Mouse (Mus musculus) cerebellum, adult 11 months (tissue): ENCODE measurements at regions not wholly inside any gene's neighbourhood (a gene's known extent, or its start where the extent isn't known, plus 50 kb on each side); places are given as distances from the start of the nearest gene placed in this dataset.

Experiments used
- DNase-seq: peaks from one replicate; pipeline ENCODE4 v3.0.0; 2022

DNA sequence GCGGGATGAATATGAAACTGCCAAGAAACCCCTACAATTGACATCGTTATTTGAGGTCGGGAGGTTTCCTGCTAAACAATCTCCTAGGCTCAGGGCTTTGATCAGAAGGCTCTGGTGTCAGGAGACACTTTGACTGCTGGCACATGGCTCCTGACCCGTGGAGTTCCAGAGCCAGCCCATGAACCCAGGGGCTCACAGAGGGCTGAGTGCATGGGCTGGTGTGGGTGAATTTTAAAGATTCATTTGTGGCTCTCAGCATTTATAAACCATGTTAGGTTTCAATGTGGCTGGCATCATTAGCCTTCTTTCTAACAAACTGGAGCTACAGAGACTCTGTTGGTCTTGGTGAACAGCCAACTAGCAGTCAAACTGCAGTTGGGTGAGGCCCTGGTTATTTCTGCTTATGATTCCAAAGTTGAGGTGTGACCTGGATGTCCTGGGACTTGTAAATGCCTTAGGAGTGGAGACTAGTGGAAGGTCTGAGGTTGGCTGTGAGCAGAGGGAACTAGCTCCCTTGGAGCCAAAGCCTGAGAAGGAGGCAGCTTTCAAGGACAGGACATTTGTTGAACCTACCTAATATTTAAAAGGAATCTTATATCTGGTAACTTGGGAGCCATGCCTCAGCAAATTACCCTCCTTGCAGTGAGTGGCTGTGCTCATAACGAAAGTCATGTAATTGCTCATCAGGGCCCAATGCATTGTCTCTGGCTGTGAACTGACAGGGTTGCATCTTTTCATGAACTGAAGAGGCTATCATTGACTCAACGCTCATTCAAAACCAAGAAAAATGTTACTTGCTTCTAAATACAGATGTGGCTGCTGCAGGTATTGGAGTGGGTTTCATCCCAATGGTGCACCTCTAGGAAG, 108.0 kb upstream of the Mki67 start:
- no peak for DNase-seq

DNA sequence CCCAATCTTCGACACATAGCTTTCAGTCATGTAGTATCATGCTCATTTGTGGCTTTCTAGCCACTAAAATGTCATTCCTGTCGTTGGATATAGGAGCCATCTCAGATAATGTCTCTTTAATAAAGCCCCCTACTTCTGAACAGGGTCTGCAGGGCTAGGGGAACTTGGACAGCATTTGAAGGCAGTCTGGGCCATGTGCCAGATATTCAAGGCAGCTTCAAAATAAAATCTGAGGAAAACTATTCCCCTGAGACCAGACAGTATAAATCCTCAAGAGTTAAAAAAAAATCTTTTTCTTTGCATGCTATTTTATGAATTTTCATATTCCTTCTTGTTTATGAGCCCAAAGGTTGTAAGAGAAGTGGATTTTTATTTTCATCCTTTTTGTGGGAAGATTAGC, 113.1 kb upstream of the Mki67 start:
- DNase-seq, result no peak

DNA sequence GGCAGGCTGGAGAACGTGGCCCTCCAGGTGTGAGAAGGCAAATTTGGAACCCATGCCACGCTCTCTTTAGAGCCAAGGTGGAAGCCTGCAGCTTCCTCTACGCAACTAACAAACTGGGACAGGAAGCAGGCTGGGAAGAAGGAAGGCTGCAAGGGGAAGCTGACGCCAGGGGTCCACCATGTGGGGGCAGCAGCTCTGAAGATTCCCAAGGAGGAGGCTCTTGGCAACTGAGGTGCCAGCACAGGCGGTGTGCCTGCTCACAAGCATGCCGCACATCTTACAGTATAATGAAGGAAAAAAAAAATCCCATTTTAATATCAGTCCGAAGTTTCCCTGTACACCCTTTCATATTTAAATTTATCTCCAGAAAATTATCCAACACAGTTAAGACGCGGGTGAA, 117.3 kb upstream of the Mki67 start:
- no peak for DNase-seq

DNA sequence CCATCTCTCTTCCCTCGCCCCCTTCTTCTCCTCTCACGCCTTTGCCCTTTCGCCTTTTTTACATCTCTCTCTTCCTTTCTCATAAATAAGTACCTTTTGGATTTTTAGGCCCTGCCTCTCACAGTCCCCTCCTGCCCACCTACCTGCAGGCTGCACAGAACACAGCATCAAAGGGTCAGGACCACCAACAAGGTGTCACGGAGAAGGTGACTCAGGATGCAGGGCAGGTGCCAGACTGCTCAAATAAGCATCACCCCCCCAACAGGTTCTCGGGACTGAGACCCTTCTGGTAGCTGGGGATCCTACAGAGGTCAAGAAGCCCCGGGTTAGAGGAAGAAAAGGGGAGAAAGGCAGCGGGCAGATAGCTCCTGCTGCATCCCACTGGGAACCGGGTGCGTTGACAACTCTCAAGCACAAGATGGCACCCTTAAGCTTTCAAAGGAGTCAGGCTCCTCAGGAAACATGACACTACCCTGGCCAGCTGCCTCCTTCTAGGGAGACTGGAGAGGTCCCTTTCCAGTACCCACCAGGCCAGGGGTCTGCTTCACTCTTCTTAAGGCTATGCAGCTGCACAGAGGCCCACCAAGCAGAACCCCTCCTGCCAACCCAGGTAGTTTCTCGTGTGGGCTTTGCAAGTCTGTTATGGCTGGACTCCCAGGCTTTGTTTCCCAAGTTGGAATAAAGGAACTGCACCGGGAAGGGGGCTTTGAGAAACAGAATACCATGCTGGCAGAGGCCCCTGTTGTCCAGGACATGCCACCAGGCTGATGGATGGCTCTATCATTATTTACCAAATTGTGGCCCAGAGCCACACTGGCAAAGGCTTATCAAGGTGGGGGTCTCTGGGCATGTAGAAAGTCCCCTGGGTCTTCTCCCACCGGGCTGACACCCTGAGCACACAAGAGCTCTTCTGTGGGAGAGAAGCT, 120.9 kb upstream of the Mki67 start:
- DNase-seq, result peak; percentile 18

DNA sequence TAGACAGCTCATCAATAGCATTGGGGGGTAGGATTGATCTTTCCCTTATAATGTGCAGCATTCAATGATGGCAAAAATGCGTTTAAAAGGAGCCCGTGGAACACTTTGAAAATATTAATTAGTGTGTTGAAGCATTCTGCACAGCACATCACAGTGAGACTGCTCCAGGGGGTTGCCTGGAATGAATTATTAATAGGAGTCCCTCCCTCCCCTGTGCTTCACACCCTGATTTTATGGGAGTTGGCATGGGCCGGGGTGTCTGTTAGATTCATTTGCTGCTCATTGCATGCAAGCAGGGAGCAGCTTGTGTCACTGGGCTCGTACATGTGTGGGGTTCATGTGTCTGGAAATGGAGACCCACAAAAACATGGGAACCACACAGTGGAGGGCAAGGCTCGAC, 127.9 kb upstream of the Mki67 start:
- no peak for DNase-seq

DNA sequence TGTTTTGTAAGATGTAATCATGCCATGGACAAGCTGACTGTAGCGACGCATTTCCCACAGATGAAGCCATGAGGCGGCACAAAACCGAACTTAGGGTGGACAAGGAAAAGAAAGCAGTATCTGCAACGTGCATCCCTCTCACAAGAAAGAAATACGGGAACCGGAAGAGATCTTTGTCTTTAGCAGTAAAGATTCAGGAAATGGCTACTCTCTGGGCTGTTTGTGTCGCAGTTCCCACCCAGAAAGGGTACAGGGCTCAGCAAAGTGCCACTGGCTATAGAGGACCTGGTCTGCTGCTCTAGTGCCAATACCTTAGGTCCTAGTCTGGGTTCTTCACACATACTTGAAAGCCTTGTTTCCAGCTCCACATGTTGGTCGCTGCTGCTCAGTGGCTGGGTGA, 131.1 kb upstream of the Mki67 start:
- no peak for DNase-seq

DNA sequence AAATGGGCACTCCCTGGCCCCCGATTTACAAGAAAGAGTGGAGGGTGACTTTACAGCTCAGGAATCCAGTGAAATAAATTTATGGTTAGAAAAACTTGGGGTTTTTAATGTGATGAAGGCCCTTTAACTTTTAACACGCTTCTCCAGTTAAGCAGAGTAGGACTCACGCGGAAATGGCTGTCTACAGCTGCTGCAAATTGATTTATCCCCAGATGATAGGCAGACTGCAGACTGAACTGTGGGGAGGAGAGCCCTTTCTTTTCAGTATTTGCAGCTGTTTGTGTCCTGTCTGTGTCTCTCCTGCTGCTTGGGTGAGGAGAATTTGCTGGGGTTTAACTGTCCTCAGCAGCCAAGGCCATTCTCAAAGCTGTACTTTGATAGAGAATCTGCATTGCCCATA, 132.0 kb upstream of the Mki67 start:
- DNase-seq, result no peak

DNA sequence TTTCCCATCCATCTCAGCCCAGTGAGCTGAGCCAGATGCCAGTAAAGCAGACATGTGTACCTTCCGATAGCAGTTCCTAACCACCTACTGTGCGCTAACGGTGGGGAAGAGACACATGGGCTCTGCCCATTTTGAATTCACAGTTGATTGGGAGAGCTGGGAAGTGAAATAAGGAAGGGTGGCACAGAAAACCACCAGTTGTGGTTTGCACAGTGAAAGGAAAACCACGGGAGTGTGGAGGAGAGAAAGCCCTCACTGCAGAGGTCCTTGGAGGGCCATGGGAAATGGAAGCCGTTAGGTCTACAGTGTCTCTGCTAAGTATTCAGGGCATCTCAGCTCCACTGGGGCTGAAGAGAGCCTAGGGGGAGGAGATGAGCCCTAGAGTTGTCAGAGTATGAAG, 132.7 kb upstream of the Mki67 start:
- no peak for DNase-seq

- DNase-seq, result no peak
Measured at GRCm38 (mm10) chr7:135853127-135853813, 137.1 kb upstream of the Mki67 start.

GRCm38 (mm10) chr7:135853814-135854324, 137.7 kb upstream of the Mki67 start:
- no peak for DNase-seq

GRCm38 (mm10) chr7:135860288-135860687, 144.1 kb upstream of the Mki67 start:
- DNase-seq, result no peak

GRCm38 (mm10) chr7:135860741-135861408, 144.7 kb upstream of the Mki67 start:
- no peak for DNase-seq

DNA sequence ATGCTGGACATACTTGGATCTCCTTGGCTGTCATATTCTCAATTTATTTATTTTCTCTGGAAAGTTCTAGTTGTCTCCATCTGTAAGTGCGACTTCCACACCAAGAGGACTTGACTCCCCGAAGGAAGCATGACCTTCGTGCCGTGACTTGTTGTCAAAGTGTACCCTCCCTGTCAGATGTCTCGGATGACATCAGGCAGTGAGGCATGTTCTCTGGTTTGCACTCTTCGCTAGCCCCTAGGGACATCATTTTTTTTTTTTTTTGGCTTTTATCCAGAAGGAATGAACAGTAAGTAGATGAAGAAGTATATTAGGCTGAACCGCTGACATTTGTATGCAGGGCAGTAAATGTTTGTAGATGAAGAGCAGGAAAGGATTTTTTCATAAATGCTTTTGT, 145.2 kb upstream of the Mki67 start:
- no peak for DNase-seq

DNA sequence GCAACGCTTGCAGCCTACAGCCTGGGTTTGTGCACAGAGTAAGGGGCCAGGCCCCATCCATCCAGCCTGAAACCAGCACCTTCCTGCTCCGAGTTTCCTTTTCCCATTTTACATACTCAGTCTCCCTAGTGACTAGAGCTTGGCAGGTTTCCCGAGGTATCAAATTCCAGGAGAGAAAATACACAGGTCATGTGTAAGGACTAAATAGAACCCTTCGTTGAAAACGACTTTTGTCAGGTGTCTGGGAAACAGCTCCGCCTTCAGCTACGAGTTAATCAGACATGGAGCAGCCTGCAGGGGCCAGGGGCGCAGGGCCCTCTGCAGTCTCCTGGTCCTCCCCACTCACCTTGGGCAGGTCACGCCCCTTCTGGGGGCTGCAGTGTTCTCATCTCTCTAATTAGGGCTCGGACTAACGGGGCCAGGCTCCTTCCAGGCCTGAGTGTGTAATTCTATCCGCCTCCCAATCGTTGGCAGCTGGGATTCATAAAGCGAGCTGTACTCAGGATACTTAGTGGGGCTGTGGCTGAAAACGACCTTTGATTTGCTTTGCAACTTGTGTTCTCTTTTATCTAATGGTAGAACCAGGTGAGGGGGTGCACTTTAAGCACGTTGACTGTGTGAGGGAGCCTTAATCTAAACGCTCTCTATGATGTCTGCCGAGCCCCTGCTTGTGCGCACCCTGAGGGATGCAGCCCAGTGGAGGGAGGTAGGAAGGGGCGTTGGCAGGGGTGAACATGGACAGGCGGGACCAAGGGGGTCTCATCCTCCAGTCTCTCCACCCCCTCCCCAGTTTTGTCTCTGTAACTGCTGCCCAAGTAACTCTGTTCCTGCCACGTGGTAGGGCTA, 147.6 kb upstream of the Mki67 start:
- no peak for DNase-seq

DNA sequence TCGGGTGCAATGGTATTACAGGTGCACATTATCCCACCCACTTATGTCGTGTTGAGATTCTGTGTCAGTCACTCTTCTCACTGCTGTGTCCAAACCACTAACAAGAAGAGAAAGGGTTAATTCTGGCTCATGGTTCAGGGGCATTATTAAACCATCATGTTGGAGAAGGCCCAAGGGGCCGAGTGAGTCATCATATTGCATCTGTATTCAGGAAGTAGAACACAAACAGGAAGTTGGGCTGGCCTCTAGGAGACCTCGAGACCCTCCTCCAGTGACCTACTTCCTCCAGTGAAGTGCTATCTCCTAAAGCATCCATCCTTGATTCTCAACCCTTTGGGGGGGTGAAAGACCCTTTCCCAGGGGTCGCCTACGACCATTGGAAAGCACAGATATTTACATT, 154.8 kb upstream of the Mki67 start:
- no peak for DNase-seq

DNA sequence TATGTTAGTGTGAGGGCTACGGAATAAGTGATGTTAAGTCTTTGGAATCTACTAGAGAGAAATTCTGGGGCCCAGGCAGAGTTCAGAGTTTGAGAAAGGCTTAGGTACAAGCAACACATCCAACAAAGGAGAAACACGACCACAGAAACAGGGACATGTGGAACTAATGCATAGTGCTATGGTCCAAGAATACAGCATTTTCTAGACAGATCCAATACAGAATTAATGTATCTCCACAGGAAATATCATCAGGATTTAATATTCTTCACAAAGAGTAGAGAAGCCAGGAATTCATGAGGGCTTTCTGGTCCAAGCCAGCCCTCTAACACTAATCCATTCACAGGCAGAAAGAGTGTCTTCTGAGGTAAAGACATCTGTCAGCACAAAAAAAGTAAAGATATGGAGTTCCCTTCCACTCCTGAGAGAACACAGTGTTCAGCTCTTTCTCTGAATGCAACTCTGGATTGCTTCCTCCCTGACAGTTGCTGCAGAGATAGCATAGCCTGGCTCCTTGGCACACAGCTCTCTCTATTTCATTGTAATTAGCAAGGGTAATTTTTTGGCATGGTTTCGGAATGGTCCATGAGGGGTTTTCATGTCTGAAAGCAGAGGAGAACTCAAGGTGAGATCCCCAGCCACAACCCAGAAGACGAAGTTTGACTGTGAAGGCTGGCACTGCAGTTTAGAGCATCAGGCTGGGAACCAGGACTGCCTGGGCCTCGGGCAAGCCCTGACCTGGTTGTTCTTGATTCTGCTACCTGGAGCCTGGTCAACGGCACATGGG, 161.1 kb upstream of the Mki67 start:
- no peak for DNase-seq

GRCm38 (mm10) chr7:135878750-135879149, 162.6 kb upstream of the Mki67 start:
- DNase-seq, result no peak

DNA sequence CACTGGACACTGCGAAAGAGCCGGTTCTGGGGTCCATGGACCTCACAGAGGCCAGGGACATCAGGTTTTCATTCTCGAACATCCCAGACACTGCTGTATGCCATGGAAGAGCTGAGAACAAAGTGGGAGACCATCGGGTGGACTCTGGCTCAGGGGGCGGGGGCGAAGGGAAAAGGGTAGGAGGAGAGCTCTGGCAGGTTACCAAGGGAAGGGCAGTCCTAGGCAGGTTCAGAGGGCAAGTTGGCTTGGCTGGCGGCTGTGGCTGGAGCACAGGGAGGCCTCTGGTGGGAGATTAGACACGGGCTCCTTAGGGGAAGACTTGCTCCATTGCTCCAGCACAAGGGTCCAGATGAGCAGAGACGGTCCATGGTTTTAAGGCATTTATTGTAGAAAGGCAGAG, 164.3 kb upstream of the Mki67 start:
- DNase-seq, result no peak

DNA sequence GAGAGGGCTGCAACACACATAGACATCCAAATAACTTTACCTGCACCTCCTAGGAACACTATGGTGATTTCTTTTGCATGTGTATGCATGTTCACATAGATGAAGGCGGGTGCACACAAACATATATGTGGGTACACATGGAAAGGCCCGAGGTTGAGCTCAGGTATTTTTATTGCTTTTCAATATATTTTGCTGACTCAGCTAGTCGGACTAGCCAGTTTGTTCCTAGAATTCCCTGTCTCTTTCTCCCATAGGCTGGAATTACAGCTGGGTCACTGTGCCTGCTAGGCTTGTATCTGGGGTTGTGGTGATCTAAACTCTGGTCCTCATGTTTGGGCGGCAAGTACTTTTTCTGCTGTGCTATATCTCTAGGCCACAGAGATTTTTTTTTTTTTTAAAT, 166.1 kb upstream of the Mki67 start:
- DNase-seq, result no peak

DNA sequence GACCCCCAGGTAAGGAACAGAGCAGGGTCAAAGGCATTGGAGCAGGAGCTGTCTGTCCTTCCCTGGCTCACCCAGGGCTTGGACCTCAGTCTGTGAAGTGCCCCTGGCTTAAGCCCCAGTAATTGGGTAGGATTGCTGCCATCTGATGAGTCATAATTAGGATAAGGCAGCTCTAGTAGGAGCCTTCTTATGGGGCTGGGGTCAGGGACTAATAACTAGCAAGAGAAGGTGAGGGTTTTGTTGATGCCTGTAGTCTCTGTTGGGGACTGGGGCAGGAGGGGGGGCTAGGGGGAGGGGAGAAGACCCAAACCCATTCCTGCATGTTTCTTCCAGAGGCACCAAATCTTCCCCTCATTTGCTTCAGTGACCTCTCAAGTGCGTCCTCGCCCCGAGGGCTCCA, 172.4 kb upstream of the Mki67 start:
- DNase-seq, result no peak
